Mouse (Mus musculus) heart, embryonic 16.5 days (tissue): Measurements from ENCODE around the gene Sncb. TPM values are rescaled to one million over a fixed set of nuclear protein-coding genes. Genes with fewer than 3 reads are reported as not detected.

Experiments
- ATAC-seq: fragments of 200-750 bp; cut with Nextera tagmentation; replicated peaks from 2 replicates; pipeline ENCODE4 v1.8.0; 2017; ENCODE audit warnings: moderate number of reproducible peaks; ENCODE audit not compliant: insufficient read depth, low FRiP score; ENCODE audit errors: extremely low read depth
- H3K27ac ChIP-seq: fragments of 300-500 bp; sonication (generic); 2 replicates; pipeline ENCODE4 v1.5.1; 2014; ENCODE audit warnings: mild to moderate bottlenecking, low read length, control low read depth, moderate library complexity
- H3K27me3 ChIP-seq: fragments of 300-500 bp; sonication (generic); 2 replicates; pipeline ENCODE4 v1.6.1; 2014; ENCODE audit warnings: low read length, mixed read lengths; ENCODE audit not compliant: control insufficient read depth, insufficient read depth
- H3K36me3 ChIP-seq: fragments of 300-500 bp; sonication (generic); 2 replicates; pipeline ENCODE4 v1.6.1; 2014; ENCODE audit not compliant: control insufficient read depth, insufficient read depth
- H3K4me1 ChIP-seq: fragments of 300-500 bp; sonication (generic); 2 replicates; pipeline ENCODE4 v1.6.1; 2014; ENCODE audit warnings: low read length, mixed read lengths; ENCODE audit not compliant: control insufficient read depth, insufficient read depth
- H3K4me2 ChIP-seq: fragments of 300-500 bp; sonication (generic); 2 replicates; pipeline ENCODE4 v1.6.1; 2014; ENCODE audit warnings: low read depth, mild to moderate bottlenecking, control low read depth, low read length
- H3K4me3 ChIP-seq: fragments of 300-500 bp; sonication (generic); 2 replicates; pipeline ENCODE4 v1.5.1; 2014; ENCODE audit warnings: mild to moderate bottlenecking, control low read depth, low read length
- H3K9ac ChIP-seq: fragments of 300-500 bp; sonication (generic); 2 replicates; pipeline ENCODE4 v1.6.1; 2014; ENCODE audit warnings: low read length, control low read depth
- H3K9me3 ChIP-seq: fragments of 300-500 bp; sonication (generic); replicated peaks from 2 replicates; pipeline ENCODE4 v1.6.1; 2016; ENCODE audit warnings: low read length; ENCODE audit not compliant: control insufficient read depth
- WGBS: fragments of 180-500 bp; shearing (Covaris S2); extraction: QIAGEN DNeasy Blood & Tissue Kit; methylation state at CpG from one replicate; pipeline ENCODE4 v1.1.7; 2014; 5-methylcytosine and 5-hydroxymethylcytosine counted together
- polyA plus RNA-seq: library from polyadenylated mRNA; unstranded; fragments of >200 nt; fragmentation: Nextera tagmentation; extraction: Ambion mirVana; gene quantifications from 2 replicates; pipeline ENCODE4 v1.2.1, GENCODE M21; 2015

The Sncb gene
- polyA plus RNA-seq, 1 experiment from 2014 or later, result not detected

DNA sequence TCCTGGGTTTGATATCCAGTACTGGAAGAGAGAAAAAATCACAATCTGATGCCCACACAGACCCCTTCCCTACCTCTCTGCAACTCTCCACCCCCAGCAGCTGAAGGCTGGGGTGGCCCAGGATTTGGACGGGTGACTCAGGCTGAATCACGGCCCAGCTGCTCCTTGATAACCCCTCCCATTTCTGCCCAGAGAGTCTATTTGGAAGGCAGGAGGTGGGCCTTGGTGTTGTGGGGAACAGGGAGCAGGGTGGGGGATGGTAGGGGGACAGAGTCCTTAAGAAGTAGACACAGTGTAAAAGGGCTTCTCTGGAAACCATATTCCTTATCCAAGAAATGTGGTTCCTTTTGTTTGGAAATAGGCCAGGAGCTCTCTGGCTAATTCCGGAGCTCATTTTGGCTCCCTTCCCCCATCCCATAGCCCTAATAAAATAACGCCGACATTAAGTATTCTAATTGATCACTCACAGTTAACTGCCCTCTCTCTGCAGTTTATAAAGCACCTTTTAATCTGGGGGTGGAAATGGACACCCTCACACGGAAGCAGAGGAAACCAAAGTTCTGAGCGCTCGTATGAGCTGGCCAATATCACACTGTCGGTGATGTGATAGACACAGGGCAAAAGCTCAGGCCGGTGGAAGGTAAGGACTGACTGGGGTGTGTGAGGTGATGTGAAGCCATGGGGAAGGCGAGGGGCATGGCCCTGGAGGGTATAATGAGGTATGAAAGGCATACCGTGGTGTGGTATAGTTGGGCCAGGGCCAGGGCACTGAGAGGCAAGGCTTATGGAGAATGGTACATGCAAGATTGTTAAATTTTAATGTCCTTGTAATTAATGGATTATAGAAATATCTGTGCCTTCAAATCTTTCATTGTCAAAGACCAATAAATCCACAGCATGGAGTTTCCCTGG, 12.0 kb downstream of the Sncb start:
- Histone ChIP-seq H3K4me2 (no peak overlapping the region), H3K4me3 (no peak overlapping the region), H3K36me3 (no peaks in the 10 kb centered on the region), H3K9ac (no peak overlapping the region), H3K4me1 (peaks cover 8% of the 10 kb centered on the region), H3K27me3 (peaks cover 54% of the 10 kb centered on the region), H3K9me3 (no peaks in the 10 kb centered on the region), H3K27ac (no peak overlapping the region)
- 30% methylated on average over 12 of the region's 12 CpGs for WGBS
- no peak for ATAC-seq

DNA sequence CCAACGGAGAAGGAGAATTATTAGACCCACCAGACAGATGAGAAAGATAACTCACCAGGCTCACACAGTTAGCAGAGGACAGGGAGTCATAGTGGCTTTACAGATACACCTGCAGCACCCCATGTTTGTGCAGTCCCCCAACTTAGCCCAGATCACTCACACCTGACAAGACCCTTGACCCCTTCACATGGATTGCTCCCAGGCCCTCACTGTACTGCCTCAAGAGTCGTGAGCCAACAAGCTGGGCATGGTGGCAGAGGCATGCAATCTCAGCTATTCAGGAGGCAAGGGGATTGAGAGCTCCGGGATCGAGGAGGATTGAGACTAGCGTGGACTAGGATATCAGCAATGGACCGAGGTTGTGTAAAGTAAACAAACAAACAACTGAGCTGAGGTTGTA, 12.7 kb downstream of the Sncb start:
- Histone ChIP-seq H3K4me2 (no peak overlapping the region), H3K9me3 (no peaks in the 10 kb centered on the region), H3K4me3 (no peak overlapping the region), H3K36me3 (no peaks in the 10 kb centered on the region), H3K4me1 (peaks cover 6% of the 10 kb centered on the region), H3K27me3 (peaks cover 54% of the 10 kb centered on the region), H3K9ac (no peak overlapping the region), H3K27ac (no peak overlapping the region)
- ATAC-seq, result no peak
- WGBS, result 51% methylated on average over 6 of the region's 6 CpGs

DNA sequence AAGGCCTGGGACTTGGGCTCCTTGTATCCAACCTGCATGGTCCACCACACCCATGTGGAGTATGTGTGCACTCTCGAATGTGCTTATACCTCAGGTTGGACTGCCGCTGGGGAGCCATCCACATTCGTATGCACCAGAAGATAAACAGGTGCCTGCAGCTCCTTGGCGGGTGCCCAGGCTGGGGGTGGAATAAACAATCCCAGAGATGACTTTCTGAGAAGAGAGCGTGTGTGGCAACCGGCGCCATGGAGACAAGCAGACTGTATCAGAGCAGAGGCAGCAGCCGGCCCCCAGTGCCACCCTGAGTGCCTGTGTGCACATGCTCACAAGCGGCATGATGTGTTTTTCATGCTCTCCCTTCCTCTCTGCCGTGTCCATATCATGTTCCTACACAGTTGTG, 13.7 kb downstream of the Sncb start:
- Histone ChIP-seq H3K4me1 (peaks cover 5% of the 10 kb centered on the region), H3K27ac (no peak overlapping the region), H3K9me3 (no peaks in the 10 kb centered on the region), H3K4me3 (no peak overlapping the region), H3K4me2 (no peak overlapping the region), H3K36me3 (no peaks in the 10 kb centered on the region), H3K27me3 (peaks cover 61% of the 10 kb centered on the region), H3K9ac (no peak overlapping the region)
- WGBS, result 51% methylated on average over 10 of the region's 10 CpGs
- ATAC-seq, result no peak

DNA sequence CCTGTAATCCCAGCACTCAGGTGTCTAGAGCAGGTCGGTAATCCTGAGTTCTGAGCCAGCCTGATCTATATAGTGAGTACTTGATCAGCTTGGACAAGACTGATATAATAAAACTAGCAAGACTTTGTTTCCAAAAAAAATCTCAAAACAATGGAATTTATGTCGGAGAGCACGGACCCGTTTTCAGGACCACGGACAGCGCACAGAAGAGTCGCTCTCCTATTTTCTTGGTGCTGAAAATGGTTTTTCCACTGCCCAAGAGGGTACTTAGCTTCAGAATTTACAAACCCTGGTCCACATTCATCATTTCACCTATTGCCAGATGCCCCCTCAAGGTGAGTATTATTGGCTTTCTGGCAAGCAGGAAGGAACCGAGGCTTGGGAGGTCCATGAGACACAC, 15.7 kb downstream of the Sncb start:
- Histone ChIP-seq H3K27ac (no peak overlapping the region), H3K9ac (no peak overlapping the region), H3K36me3 (no peaks in the 10 kb centered on the region), H3K4me3 (no peak overlapping the region), H3K4me2 (no peak overlapping the region), H3K9me3 (no peaks in the 10 kb centered on the region), H3K4me1 (peaks cover 5% of the 10 kb centered on the region), H3K27me3 (peaks cover 64% of the 10 kb centered on the region)
- WGBS, result 3% methylated on average over 8 of the region's 8 CpGs
- no peak for ATAC-seq

DNA sequence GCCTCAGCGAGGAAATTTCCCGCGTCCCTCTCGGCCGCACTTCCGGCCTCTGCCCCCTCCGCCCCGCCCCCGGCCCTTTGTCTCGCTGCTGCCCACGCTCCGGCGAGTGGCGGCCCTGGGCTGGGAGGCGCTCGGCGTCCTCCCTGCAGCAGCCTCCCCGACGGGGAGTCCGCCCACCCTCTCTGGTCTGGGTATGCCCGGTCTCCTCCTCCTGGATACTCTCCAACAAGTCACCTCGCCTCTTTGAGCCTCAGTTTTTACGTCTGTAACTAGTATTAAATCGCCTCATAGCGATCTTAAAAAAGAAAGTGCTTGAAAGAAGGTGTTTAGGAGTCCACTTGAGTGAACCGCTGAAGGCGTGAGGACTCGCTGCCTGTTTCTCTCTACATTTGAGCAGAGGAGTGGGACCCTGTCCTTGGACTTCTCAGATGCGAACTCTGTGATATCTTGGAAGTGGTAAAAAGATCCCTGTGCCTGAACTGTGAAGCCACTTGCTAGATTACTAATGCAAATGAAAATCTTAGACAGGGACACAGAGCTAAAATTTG, 16.5 kb downstream of the Sncb start, which contains the start of gene Gprin1:
Gene Gprin1, minus strand, starts transcription at position 11 of the 548 bp plus-strand sequence.
- ATAC-seq, result peak; percentile 41; the same call in 1 of the 2 replicates
- Histone ChIP-seq H3K9ac (no peak within 1 kb of the TSS), H3K4me1 (peaks cover 5% of the 10 kb centered on the region), H3K4me3 (peak within 1 kb of the TSS; percentile 56), H3K27me3 (peaks cover 58% of the 10 kb centered on the region), H3K36me3 (no peaks in the 10 kb centered on the region), H3K9me3 (no peaks in the 10 kb centered on the region), H3K27ac (no peak within 1 kb of the TSS), H3K4me2 (peak within 1 kb of the TSS; percentile 84)
- WGBS, result 2% methylated on average over 23 of the region's 29 CpGs

- Histone ChIP-seq H3K9me3 (no peaks in the 10 kb centered on the region), H3K4me1 (peaks cover 5% of the 10 kb centered on the region), H3K4me2 (peak overlapping the region; percentile 84), H3K36me3 (no peaks in the 10 kb centered on the region), H3K9ac (no peak overlapping the region), H3K4me3 (peak overlapping the region; percentile 56), H3K27me3 (peaks cover 55% of the 10 kb centered on the region), H3K27ac (no peak overlapping the region)
- 3% methylated on average over 69 of the region's 100 CpGs for WGBS
- peak; percentile 68 for ATAC-seq
These were observed 17.1 kb downstream of the Sncb start for GRCm38 (mm10) chr13:54749061-54749863.

DNA sequence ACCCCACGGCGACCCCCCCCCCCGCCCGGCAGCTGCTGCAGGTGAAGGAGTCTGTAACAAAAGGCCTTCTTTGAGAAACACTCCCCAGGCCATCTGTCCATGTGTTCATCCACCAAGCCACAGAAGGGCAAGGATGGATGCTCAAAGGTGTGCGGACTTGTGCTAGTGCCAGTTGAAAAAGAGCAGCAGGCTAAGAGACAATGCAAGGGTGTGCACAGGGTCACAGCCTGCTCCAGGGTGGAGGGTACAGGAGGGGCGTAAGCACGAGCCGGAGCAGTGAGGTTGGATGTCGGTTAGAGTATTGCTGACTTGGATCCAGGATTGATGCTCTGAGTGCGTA, 17.7 kb downstream of the Sncb start:
- Histone ChIP-seq H3K36me3 (no peaks in the 10 kb centered on the region), H3K27ac (no peak overlapping the region), H3K4me2 (no peak overlapping the region), H3K9ac (no peak overlapping the region), H3K4me1 (peaks cover 5% of the 10 kb centered on the region), H3K9me3 (no peaks in the 10 kb centered on the region), H3K4me3 (no peak overlapping the region), H3K27me3 (peaks cover 58% of the 10 kb centered on the region)
- WGBS, result 51% methylated on average over 10 of the region's 10 CpGs
- no peak for ATAC-seq

GRCm38 (mm10) chr13:54748190-54748589, 18.2 kb downstream of the Sncb start:
- H3K4me1 ChIP-seq, result peaks cover 5% of the 10 kb centered on the region
- peaks cover 58% of the 10 kb centered on the region for H3K27me3 ChIP-seq

GRCm38 (mm10) chr13:54746896-54747295, 19.5 kb downstream of the Sncb start:
- peaks cover 55% of the 10 kb centered on the region for H3K27me3 ChIP-seq

More at GRCm38 (mm10) chr13:54748190-54748589, 18.2 kb downstream of the Sncb start:
- Histone ChIP-seq H3K9ac (no peak overlapping the region), H3K9me3 (no peaks in the 10 kb centered on the region), H3K36me3 (no peaks in the 10 kb centered on the region), H3K27ac (no peak overlapping the region), H3K4me3 (no peak overlapping the region), H3K4me2 (no peak overlapping the region)
- WGBS, result 81% methylated on average over 8 of the region's 8 CpGs
- no peak for ATAC-seq

More at GRCm38 (mm10) chr13:54746896-54747295, 19.5 kb downstream of the Sncb start:
- Histone ChIP-seq H3K4me1 (peaks cover 5% of the 10 kb centered on the region), H3K4me2 (no peak overlapping the region), H3K36me3 (no peaks in the 10 kb centered on the region), H3K9me3 (no peaks in the 10 kb centered on the region), H3K4me3 (no peak overlapping the region), H3K27ac (no peak overlapping the region), H3K9ac (no peak overlapping the region)
- no peak for ATAC-seq
- WGBS, result 28% methylated on average over 10 of the region's 10 CpGs
